In the genomic region with DNA sequence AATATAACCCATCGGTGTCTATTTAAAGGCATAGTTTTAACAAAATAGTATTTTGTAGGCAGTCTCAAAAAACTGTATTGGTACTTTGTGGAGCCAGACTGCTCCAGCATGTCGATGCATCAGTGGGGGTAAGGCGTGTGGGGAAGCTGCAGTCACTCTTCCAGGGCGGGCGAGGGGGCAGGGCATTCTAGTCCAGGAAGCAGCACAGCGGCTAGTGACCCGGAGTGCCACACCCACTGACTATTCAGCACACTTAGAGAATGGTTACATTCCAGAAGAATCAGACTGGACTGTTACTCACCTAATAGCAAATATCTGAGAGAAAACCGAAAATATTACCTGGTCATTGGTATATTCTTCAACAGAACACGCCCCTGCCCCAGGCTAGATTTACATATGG, we compare ENCODE assay signal across 29 mouse cellular contexts. TPM values are rescaled to one million over a fixed set of nuclear protein-coding genes. Genes with fewer than 3 reads are reported as not detected.
A peak's percentile ranks its signal among the peaks of the same experiment; 100 is the strongest.
DNase-seq lines count a peak whose midpoint lies in the region; ATAC-seq and TF ChIP-seq lines count a peak whose summit lies in the region.
"Had no signal": no experiment of that assay in that cellular context is flagged by ENCODE, and none has a peak within 500 bp of the region (broad histone marks: within the 10 kb centered on the region; RNA-seq: fewer than 3 reads in every experiment).

No protein-coding gene starts in this region.

- no peaks in the 10 kb centered on the region for H3K9me3 ChIP-seq in heart, embryonic 12.5 days (replicated peaks)
- no peaks in the 10 kb centered on the region for H3K9me3 ChIP-seq in megakaryocyte, embryonic 14.5 days
- no peaks in the 10 kb centered on the region for H3K9me3 ChIP-seq in intestine, embryonic 15.5 days
- H3K9me3 ChIP-seq in stomach, postnatal 0 days (ENCODE audit: control insufficient read depth, low read length), result no peaks in the 10 kb centered on the region
- H3K9me3 ChIP-seq: embryonic facial prominence, embryonic 13.5 days; hindbrain, embryonic 15.5 days; limb, embryonic 13.5 days; lung, embryonic 15.5 days; midbrain, embryonic 10.5 days; midbrain, embryonic 15.5 days; stomach, embryonic 15.5 days had no signal

- DNase-seq in heart, adult 18-20 months, result no peak
- peak; percentile 70 for DNase-seq in stomach, postnatal 0 days (ENCODE audit: low spot score)
- no peak for DNase-seq in left cerebral cortex, adult 9 months (ENCODE audit: low spot score in 2 of 2)
- no peak for DNase-seq in B cell, adult 2 months
- DNase-seq: adrenal gland, postnatal 10 days; cerebellum, adult 11 months; cerebellum, adult 9-11 months; forebrain, postnatal 0 days; lung, postnatal 4 days; right cerebral cortex, postnatal 25 days; thymus, adult 18-20 months; thymus, postnatal 25 days had no signal

- no peak for ATAC-seq in heart, embryonic 12.5 days (ENCODE audit: insufficient number of reproducible peaks, low FRiP score)
- no peak for ATAC-seq in megakaryocyte, adult 5-6 weeks (ENCODE audit: poor library complexity, severe bottlenecking)
- peak; percentile 67; the same call in 1 of the 2 replicates for ATAC-seq in intestine, embryonic 15.5 days
- peak; percentile 74 for ATAC-seq in stomach, postnatal 0 days (ENCODE audit: low FRiP score, low TSS enrichment)
- ATAC-seq: forebrain, postnatal 0 days; inflammation-experienced regulatory T-cells, adult 6 months; midbrain, embryonic 15.5 days had no signal

- no peaks in the 10 kb centered on the region for H3K27me3 ChIP-seq in heart, embryonic 12.5 days (replicated peaks)
- no peaks in the 10 kb centered on the region for H3K27me3 ChIP-seq in megakaryocyte, embryonic 14.5 days (replicated peaks)
- H3K27me3 ChIP-seq in intestine, embryonic 15.5 days (replicated peaks), result no peaks in the 10 kb centered on the region
- no peaks in the 10 kb centered on the region for H3K27me3 ChIP-seq in stomach, postnatal 0 days (ENCODE audit: control insufficient read depth, insufficient read depth, low read length)
- H3K27me3 ChIP-seq: embryonic facial prominence, embryonic 13.5 days; hindbrain, embryonic 15.5 days; limb, embryonic 13.5 days; lung, embryonic 15.5 days; midbrain, embryonic 15.5 days; stomach, embryonic 15.5 days had no signal

- TF ChIP-seq CTCF in stomach, postnatal 0 days (IDR thresholded peaks at IDR 0.05; ENCODE audit: low read depth), result no peak

- no peak overlapping the region for H3K4me3 ChIP-seq in heart, embryonic 12.5 days
- peak overlapping the region; percentile 79 for H3K4me3 ChIP-seq in megakaryocyte, embryonic 14.5 days (replicated peaks)
- no peak overlapping the region for H3K4me3 ChIP-seq in intestine, embryonic 15.5 days (replicated peaks)
- no peak overlapping the region for H3K4me3 ChIP-seq in stomach, postnatal 0 days (ENCODE audit: low read depth, low read length)
- H3K4me3 ChIP-seq: embryonic facial prominence, embryonic 13.5 days; hindbrain, embryonic 15.5 days; left cerebral cortex, adult 2 months; limb, embryonic 13.5 days; lung, embryonic 15.5 days; midbrain, embryonic 10.5 days; midbrain, embryonic 15.5 days; stomach, embryonic 15.5 days had no signal

- H3K4me1 ChIP-seq in heart, embryonic 12.5 days (replicated peaks), result peaks cover 10% of the 10 kb centered on the region
- peaks cover 24% of the 10 kb centered on the region for H3K4me1 ChIP-seq in megakaryocyte, embryonic 14.5 days
- no peaks in the 10 kb centered on the region for H3K4me1 ChIP-seq in intestine, embryonic 15.5 days (replicated peaks)
- H3K4me1 ChIP-seq in stomach, postnatal 0 days (replicated peaks; ENCODE audit: control insufficient read depth, insufficient read depth), result no peaks in the 10 kb centered on the region
- H3K4me1 ChIP-seq: hindbrain, embryonic 15.5 days; limb, embryonic 13.5 days; lung, embryonic 15.5 days; midbrain, embryonic 10.5 days; midbrain, embryonic 15.5 days; stomach, embryonic 15.5 days had no signal

- no peak overlapping the region for H3K27ac ChIP-seq in heart, embryonic 12.5 days (ENCODE audit: poor library complexity, severe bottlenecking)
- H3K27ac ChIP-seq in intestine, embryonic 15.5 days, result no peak overlapping the region
- no peak overlapping the region for H3K27ac ChIP-seq in stomach, postnatal 0 days (replicated peaks)
- H3K27ac ChIP-seq: embryonic facial prominence, embryonic 13.5 days; hindbrain, embryonic 15.5 days; left cerebral cortex, adult 2 months; limb, embryonic 13.5 days; lung, embryonic 15.5 days; midbrain, embryonic 10.5 days; midbrain, embryonic 15.5 days; stomach, embryonic 15.5 days had no signal

- WGBS in heart, embryonic 12.5 days, result 36% methylated on average over 9 of the region's 9 CpGs
- 41% methylated on average over 9 of the region's 9 CpGs for WGBS in intestine, embryonic 15.5 days
- WGBS in stomach, postnatal 0 days, result 38% methylated on average over 9 of the region's 9 CpGs

- H3K36me3 ChIP-seq in heart, embryonic 12.5 days, result no peaks in the 10 kb centered on the region
- H3K36me3 ChIP-seq in megakaryocyte, embryonic 14.5 days (replicated peaks; ENCODE audit: low read length), result no peaks in the 10 kb centered on the region
- H3K36me3 ChIP-seq in intestine, embryonic 15.5 days, result no peaks in the 10 kb centered on the region
- no peaks in the 10 kb centered on the region for H3K36me3 ChIP-seq in stomach, postnatal 0 days (ENCODE audit: control insufficient read depth, insufficient read depth, low read length)
- H3K36me3 ChIP-seq: embryonic facial prominence, embryonic 13.5 days; limb, embryonic 13.5 days; lung, embryonic 15.5 days; midbrain, embryonic 10.5 days; stomach, embryonic 15.5 days had no signal

- no peak for TF ChIP-seq EP300 in stomach, postnatal 0 days (optimal IDR thresholded peaks at IDR 0.05)

- H3K9ac ChIP-seq in heart, embryonic 12.5 days, result no peak overlapping the region
- H3K9ac ChIP-seq in intestine, embryonic 15.5 days, result no peak overlapping the region
- no peak overlapping the region for H3K9ac ChIP-seq in stomach, postnatal 0 days (ENCODE audit: low read length)
- H3K9ac ChIP-seq: embryonic facial prominence, embryonic 13.5 days; forebrain, postnatal 0 days; hindbrain, embryonic 15.5 days; limb, embryonic 13.5 days; lung, embryonic 15.5 days; midbrain, embryonic 15.5 days; stomach, embryonic 15.5 days had no signal

- H3K4me2 ChIP-seq in heart, embryonic 12.5 days, result 0 out of 2 replicates have a peak overlapping the region, but pooled peaks have one; percentile 13
- no peak overlapping the region for H3K4me2 ChIP-seq in intestine, embryonic 15.5 days (replicated peaks)
- H3K4me2 ChIP-seq in stomach, postnatal 0 days (replicated peaks; ENCODE audit: low read depth), result no peak overlapping the region
- H3K4me2 ChIP-seq: embryonic facial prominence, embryonic 13.5 days; hindbrain, embryonic 15.5 days; limb, embryonic 13.5 days; liver, embryonic 11.5 days; lung, embryonic 15.5 days; midbrain, embryonic 15.5 days; stomach, embryonic 15.5 days had no signal

RNA-seq across cellular contexts. Expression of gene Tmem245, which starts 10.3 kb away (rescaled TPM):
- polyA plus RNA-seq in heart, embryonic 12.5 days (2016; fragmentation: Nextera tagmentation; extraction: Ambion mirVana), result 21.3 and 23.1 TPM in 2 replicates
- total RNA-seq in heart, adult 18-20 months (2021), result 10 to 100 TPM; 81.5 to 86.2 TPM
- 0.13 and 0.45 TPM in 2 replicates for polyA plus RNA-seq in megakaryocyte, embryonic 14.5 days (2012; ENCODE audit: insufficient read depth, low replicate concordance)
- total RNA-seq in megakaryocyte, adult 5-6 weeks (2015), result 10.1 and 10.9 TPM in 2 replicates
- total RNA-seq in megakaryocyte, adult 5-6 weeks (2017), result 4.6 and 10.0 TPM in 2 replicates
- 9.9 and 11.0 TPM in 2 replicates for polyA plus RNA-seq in intestine, embryonic 15.5 days (2015; fragmentation: Nextera tagmentation; extraction: Ambion mirVana)
- polyA plus RNA-seq in stomach, postnatal 0 days (2015; fragmentation: Nextera tagmentation; extraction: Ambion mirVana), result 4.0 and 4.9 TPM in 2 replicates

RNA-seq across cellular contexts. Expression of gene Frrs1l, which starts 32.7 kb away (rescaled TPM):
- polyA plus RNA-seq in heart, embryonic 12.5 days (2016; fragmentation: Nextera tagmentation; extraction: Ambion mirVana), result 0.27 and 0.42 TPM in 2 replicates
- total RNA-seq in heart, adult 18-20 months (2021), result under 1 TPM in 1 of 2 experiments, not detected in 1; 0.08 TPM
- polyA plus RNA-seq in megakaryocyte, embryonic 14.5 days (2012; ENCODE audit: insufficient read depth, low replicate concordance), result 0.04 TPM in 1 of 2 replicates, not detected in the other
- not detected in 2 replicates for total RNA-seq in megakaryocyte, adult 5-6 weeks (2015)
- total RNA-seq in megakaryocyte, adult 5-6 weeks (2017), result not detected in 2 replicates
- polyA plus RNA-seq in intestine, embryonic 15.5 days (2015; fragmentation: Nextera tagmentation; extraction: Ambion mirVana), result 0.78 and 0.92 TPM in 2 replicates
- polyA plus RNA-seq in stomach, postnatal 0 days (2015; fragmentation: Nextera tagmentation; extraction: Ambion mirVana), result 0.21 TPM in 2 replicates
- total RNA-seq: hematopoietic stem cell, adult 5-6 weeks; neutrophil, adult 5-6 weeks had no signal
- polyA plus RNA-seq: gonadal fat pad, adult 2 months; inflammation-experienced regulatory T-cells, adult 6 months had no signal

Comparison
In these comparisons a context has a peak if more than half of its experiments do, and no peak if none do; other contexts are left out.
1. ATAC-seq: peak in intestine, embryonic 15.5 days (single experiment) and stomach, postnatal 0 days (single experiment); none in heart, embryonic 12.5 days (single experiment) and megakaryocyte, adult 5-6 weeks (single experiment).